Mouse (Mus musculus) neural tube, embryonic 14.5 days (tissue): ENCODE results near the gene Dhrs13. TPM values are rescaled to one million over a fixed set of nuclear protein-coding genes. Genes with fewer than 3 reads are reported as not detected.
A peak's percentile ranks its signal among the peaks of the same experiment; 100 is the strongest.

Experiments used
- ATAC-seq: fragments of 200-750 bp; cut with Nextera tagmentation; 2 replicates; pipeline ENCODE4 v1.8.0; 2017; ENCODE audit warnings: low read depth, mild to moderate bottlenecking, moderate TSS enrichment, moderate library complexity
- H3K27ac ChIP-seq: fragments of 300-500 bp; sonication (generic); 2 replicates; pipeline ENCODE4 v1.5.1; 2014; ENCODE audit warnings: low read depth, mild to moderate bottlenecking, control low read depth, low read length, moderate library complexity, mixed read lengths
- H3K27me3 ChIP-seq: fragments of 300-500 bp; sonication (generic); 2 replicates; pipeline ENCODE4 v1.6.1; 2014; ENCODE audit warnings: low read length; ENCODE audit not compliant: control insufficient read depth, insufficient read depth
- H3K36me3 ChIP-seq: fragments of 300-500 bp; sonication (generic); 2 replicates; pipeline ENCODE4 v1.6.1; 2014; ENCODE audit warnings: low read length, mixed read lengths; ENCODE audit not compliant: control insufficient read depth, insufficient read depth
- H3K4me1 ChIP-seq: fragments of 300-500 bp; sonication (generic); 2 replicates; pipeline ENCODE4 v1.6.1; 2014; ENCODE audit warnings: low read length; ENCODE audit not compliant: control insufficient read depth, insufficient read depth
- H3K4me2 ChIP-seq: fragments of 300-500 bp; sonication (generic); 2 replicates; pipeline ENCODE4 v1.6.1; 2014; ENCODE audit warnings: mild to moderate bottlenecking, low read depth, low read length, control low read depth
- H3K4me3 ChIP-seq: fragments of 300-500 bp; sonication (generic); 2 replicates; pipeline ENCODE4 v1.5.1; 2014; ENCODE audit warnings: low read depth, low read length, control low read depth, mixed read lengths
- H3K9ac ChIP-seq: fragments of 300-500 bp; sonication (generic); replicated peaks from 2 replicates; pipeline ENCODE4 v1.6.1; 2014; ENCODE audit warnings: low read depth, mild to moderate bottlenecking, control low read depth, low read length, mixed read lengths
- H3K9me3 ChIP-seq: fragments of 300-500 bp; sonication (generic); 2 replicates; pipeline ENCODE4 v1.6.1; 2016; ENCODE audit warnings: low read length; ENCODE audit not compliant: control insufficient read depth
- WGBS: fragments of 180-500 bp; shearing (Covaris S2); extraction: QIAGEN DNeasy Blood & Tissue Kit; methylation state at CpG from one replicate; pipeline ENCODE4 v1.1.7; 2014; 5-methylcytosine and 5-hydroxymethylcytosine counted together
- polyA plus RNA-seq: library from polyadenylated mRNA; unstranded; fragments of >200 nt; fragmentation: Nextera tagmentation; extraction: Ambion mirVana; gene quantifications from 2 replicates; pipeline ENCODE4 v1.2.1, GENCODE M21; 2014

Gene Dhrs13
- polyA plus RNA-seq, 1 experiment from 2014 or later: 58.6 TPM

GRCm38 (mm10) chr11:78059833-78060757, 28.0 kb downstream of the Dhrs13 start:
- 60% methylated on average over 9 of the region's 9 CpGs for WGBS
- Histone ChIP-seq H3K9ac (no peak overlapping the region), H3K4me2 (no peak overlapping the region), H3K36me3 (peaks cover 29% of the 10 kb centered on the region), H3K27ac (no peak overlapping the region), H3K9me3 (no peaks in the 10 kb centered on the region), H3K27me3 (no peaks in the 10 kb centered on the region), H3K4me1 (no peaks in the 10 kb centered on the region), H3K4me3 (no peak overlapping the region)
- ATAC-seq: peak; percentile 77; the same call in 1 of the 2 replicates

GRCm38 (mm10) chr11:78062563-78062962, 30.5 kb downstream of the Dhrs13 start:
- 88% methylated on average over 1 of the region's 1 CpGs for WGBS
- ATAC-seq: no peak
- H3K27ac ChIP-seq: no peak overlapping the region
- no peaks in the 10 kb centered on the region for H3K27me3 ChIP-seq
- H3K4me1 ChIP-seq: no peaks in the 10 kb centered on the region
- H3K36me3 ChIP-seq: peaks cover 15% of the 10 kb centered on the region; the same call in 1 of the 2 replicates
- H3K9me3 ChIP-seq: no peaks in the 10 kb centered on the region
- H3K4me2 ChIP-seq: no peak overlapping the region
- H3K4me3 ChIP-seq: no peak overlapping the region
- no peak overlapping the region for H3K9ac ChIP-seq

GRCm38 (mm10) chr11:78065906-78066305, 33.8 kb downstream of the Dhrs13 start:
- 56% methylated on average over 2 of the region's 2 CpGs for WGBS
- H3K4me1 ChIP-seq: no peaks in the 10 kb centered on the region
- no peak for ATAC-seq
- no peaks in the 10 kb centered on the region for H3K9me3 ChIP-seq
- H3K4me2 ChIP-seq: no peak overlapping the region
- H3K27me3 ChIP-seq: no peaks in the 10 kb centered on the region
- no peaks in the 10 kb centered on the region for H3K36me3 ChIP-seq
- H3K4me3 ChIP-seq: no peak overlapping the region
- no peak overlapping the region for H3K27ac ChIP-seq
- no peak overlapping the region for H3K9ac ChIP-seq

- H3K27me3 ChIP-seq: no peaks in the 10 kb centered on the region
- no peaks in the 10 kb centered on the region for H3K4me1 ChIP-seq
- H3K9ac ChIP-seq: no peak overlapping the region
- 60% methylated on average over 2 of the region's 2 CpGs for WGBS
- no peak overlapping the region for H3K4me2 ChIP-seq
- no peaks in the 10 kb centered on the region for H3K9me3 ChIP-seq
- no peak for ATAC-seq
- H3K36me3 ChIP-seq: no peaks in the 10 kb centered on the region
- no peak overlapping the region for H3K27ac ChIP-seq
- no peak overlapping the region for H3K4me3 ChIP-seq
Measured at GRCm38 (mm10) chr11:78066641-78067040, 34.6 kb downstream of the Dhrs13 start.

- no peak for ATAC-seq
- Histone ChIP-seq H3K27me3 (no peaks in the 10 kb centered on the region), H3K9me3 (no peaks in the 10 kb centered on the region), H3K4me1 (no peaks in the 10 kb centered on the region), H3K9ac (no peak overlapping the region), H3K4me2 (no peak overlapping the region), H3K27ac (no peak overlapping the region), H3K4me3 (no peak overlapping the region), H3K36me3 (peaks cover 7% of the 10 kb centered on the region; the same call in 1 of the 2 replicates)
- whole genome bisulfite sequencing: 73% methylated on average over 5 of the region's 5 CpGs
Measured at GRCm38 (mm10) chr11:78067566-78067965, 35.5 kb downstream of the Dhrs13 start.

- H3K4me1 ChIP-seq: no peaks in the 10 kb centered on the region
- ATAC-seq: no peak
- peaks cover 22% of the 10 kb centered on the region for H3K36me3 ChIP-seq
- H3K27ac ChIP-seq: no peak overlapping the region
- no peak overlapping the region for H3K4me3 ChIP-seq
- no peaks in the 10 kb centered on the region for H3K27me3 ChIP-seq
- H3K9ac ChIP-seq: no peak overlapping the region
- H3K4me2 ChIP-seq: no peak overlapping the region
- WGBS: 83% methylated on average over 5 of the region's 5 CpGs
- no peaks in the 10 kb centered on the region for H3K9me3 ChIP-seq
Measured at GRCm38 (mm10) chr11:78069130-78069529, 37.0 kb downstream of the Dhrs13 start.

GRCm38 (mm10) chr11:78069646-78070045, 37.6 kb downstream of the Dhrs13 start:
- 85% methylated on average over 6 of the region's 6 CpGs for WGBS
- no peak for ATAC-seq
- no peaks in the 10 kb centered on the region for H3K4me1 ChIP-seq
- H3K9me3 ChIP-seq: no peaks in the 10 kb centered on the region
- no peaks in the 10 kb centered on the region for H3K27me3 ChIP-seq
- H3K9ac ChIP-seq: no peak overlapping the region
- H3K4me2 ChIP-seq: no peak overlapping the region
- no peak overlapping the region for H3K4me3 ChIP-seq
- H3K27ac ChIP-seq: no peak overlapping the region
- H3K36me3 ChIP-seq: peaks cover 28% of the 10 kb centered on the region

- H3K9me3 ChIP-seq: no peaks in the 10 kb centered on the region
- H3K27ac ChIP-seq: no peak overlapping the region
- H3K4me1 ChIP-seq: no peaks in the 10 kb centered on the region
- no peak for ATAC-seq
- no peak overlapping the region for H3K4me2 ChIP-seq
- no peaks in the 10 kb centered on the region for H3K27me3 ChIP-seq
- 85% methylated on average over 5 of the region's 5 CpGs for WGBS
- H3K4me3 ChIP-seq: no peak overlapping the region
- peaks cover 39% of the 10 kb centered on the region for H3K36me3 ChIP-seq
- no peak overlapping the region for H3K9ac ChIP-seq
Measured at GRCm38 (mm10) chr11:78071938-78072337, 39.9 kb downstream of the Dhrs13 start.

GRCm38 (mm10) chr11:78072425-78073130, 40.5 kb downstream of the Dhrs13 start:
- no peak for ATAC-seq
- no peak overlapping the region for H3K4me3 ChIP-seq
- no peaks in the 10 kb centered on the region for H3K27me3 ChIP-seq
- H3K27ac ChIP-seq: no peak overlapping the region
- no peak overlapping the region for H3K4me2 ChIP-seq
- 35% methylated on average over 6 of the region's 6 CpGs for WGBS
- H3K9ac ChIP-seq: no peak overlapping the region
- H3K9me3 ChIP-seq: no peaks in the 10 kb centered on the region
- peaks cover 39% of the 10 kb centered on the region for H3K36me3 ChIP-seq
- no peaks in the 10 kb centered on the region for H3K4me1 ChIP-seq
